Mouse (Mus musculus): ENCODE results near the gene Gm13124.

- TF ChIP-seq ZC3H11A (IDR thresholded peaks at IDR 0.05; ENCODE audit: borderline replicate concordance, low read depth, low read length) (no peak), HCFC1 (IDR thresholded peaks at IDR 0.05; ENCODE audit: borderline replicate concordance, insufficient read depth, low read length) (no peak), MAFK (IDR thresholded peaks at IDR 0.05; ENCODE audit: insufficient read depth, low read depth, low read length) (no peak)
Measured at GRCm38 (mm10) chr4:144559792-144560191, 5.1 kb downstream of the Gm13124 start.
